Mouse (Mus musculus): Measurements from ENCODE around the gene Hmgcs2. TPM values are rescaled to one million over a fixed set of nuclear protein-coding genes. Genes with fewer than 3 reads are reported as not detected.
"Not testable (repeated sequence)": the region's sequence is repeated elsewhere in the genome, so short reads cannot be mapped to it uniquely, and the experiment has no call there.

Gene Hmgcs2
- polyA plus RNA-seq, 1 experiment from 2014 or later = 5.7 TPM

DNA sequence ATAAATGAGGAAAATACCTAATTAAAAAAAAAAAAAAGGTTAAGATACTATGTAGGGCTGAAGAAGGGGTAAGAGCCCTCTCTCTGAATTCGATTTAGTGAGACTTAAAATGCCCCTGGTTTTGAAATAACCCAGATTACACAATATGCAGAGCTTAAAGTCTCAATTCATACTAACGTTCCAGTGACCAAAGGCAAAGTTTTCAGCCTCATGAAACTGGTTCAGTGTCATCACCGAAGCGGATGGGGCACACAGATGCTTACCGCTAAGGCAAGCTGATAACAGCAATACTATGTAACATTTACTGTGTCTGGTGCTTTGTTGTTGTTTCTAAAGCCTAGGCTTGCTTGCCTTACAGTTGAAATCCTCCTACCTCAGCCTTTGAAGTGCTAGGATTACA lies 42.0 kb downstream of the Hmgcs2 start:
- Histone ChIP-seq H3K27ac (ENCODE audit: low read length) (no peak overlapping the region), H3K27me3 (ENCODE audit: control insufficient read depth, insufficient read depth, low read depth, low read length) (no peaks in the 10 kb centered on the region), H3K4me3 (ENCODE audit: low read length) (no peak overlapping the region), H3K36me3 (ENCODE audit: control insufficient read depth, insufficient read depth, low read length) (peaks cover 3% of the 10 kb centered on the region; the same call in 1 of the 2 replicates), H3K4me2 (ENCODE audit: low read depth, low read length) (no peak overlapping the region), H3K9me3 (ENCODE audit: control insufficient read depth, low read length) (no peaks in the 10 kb centered on the region), H3K4me1 (replicated peaks; ENCODE audit: control insufficient read depth, insufficient read depth, low read length) (peaks cover 6% of the 10 kb centered on the region), H3K9ac (ENCODE audit: low read length) (no peak overlapping the region)
- 90% methylated on average over 5 of the region's 5 CpGs for WGBS
- ATAC-seq (ENCODE audit: low read depth) = no peak

DNA sequence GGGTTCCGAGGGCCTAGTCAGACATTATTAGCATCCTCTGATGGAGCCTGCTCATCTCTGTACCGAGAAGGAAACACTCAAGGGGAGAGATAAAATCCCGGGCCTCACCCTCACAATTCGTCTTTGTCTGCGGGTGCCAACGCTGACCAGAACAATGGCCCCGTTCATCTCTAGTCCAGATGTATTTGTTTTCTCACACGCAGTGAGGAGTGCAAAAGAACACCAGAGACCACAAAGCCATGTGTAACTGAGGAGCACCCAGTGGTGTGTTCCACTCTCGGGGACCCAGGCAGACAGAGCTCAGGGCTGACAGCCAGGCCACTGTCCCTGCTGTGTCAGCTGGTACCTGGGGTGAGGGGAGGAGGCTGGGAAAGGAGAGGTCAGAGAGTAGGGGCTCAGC lies 44.0 kb downstream of the Hmgcs2 start:
- Histone ChIP-seq H3K4me1 (replicated peaks; ENCODE audit: control insufficient read depth, insufficient read depth, low read length) (no peaks in the 10 kb centered on the region; the same call in 1 of the 2 replicates), H3K36me3 (ENCODE audit: control insufficient read depth, insufficient read depth, low read length) (peaks cover 6% of the 10 kb centered on the region; the same call in 1 of the 2 replicates), H3K9me3 (ENCODE audit: control insufficient read depth, low read length) (no peaks in the 10 kb centered on the region), H3K4me2 (ENCODE audit: low read depth, low read length) (no peak overlapping the region), H3K9ac (ENCODE audit: low read length) (no peak overlapping the region), H3K4me3 (ENCODE audit: low read length) (no peak overlapping the region), H3K27me3 (ENCODE audit: control insufficient read depth, insufficient read depth, low read depth, low read length) (no peaks in the 10 kb centered on the region), H3K27ac (ENCODE audit: low read length) (no peak overlapping the region)
- no peak for ATAC-seq (ENCODE audit: low read depth)
- 45% methylated on average over 9 of the region's 9 CpGs for WGBS

DNA sequence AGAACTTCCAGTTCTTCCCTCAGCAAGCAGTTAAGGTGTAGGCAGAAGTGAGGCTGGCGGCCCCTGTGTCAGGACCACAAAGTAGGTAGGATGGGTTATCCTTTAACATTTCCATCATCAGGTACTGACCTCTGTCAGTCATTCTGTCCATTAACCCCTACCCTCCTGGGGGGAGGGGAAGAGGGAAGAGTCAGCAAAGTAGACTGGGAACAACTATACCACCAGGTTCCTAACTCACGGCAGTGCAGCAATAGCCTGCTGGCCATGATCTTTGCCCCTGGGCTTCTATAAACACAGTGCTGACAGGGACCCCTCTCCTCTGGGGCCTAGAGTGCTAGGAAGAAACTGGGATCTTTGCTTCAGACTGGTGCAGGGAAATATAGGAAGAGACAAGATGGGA lies 53.8 kb downstream of the Hmgcs2 start:
- H3K9me3 ChIP-seq (ENCODE audit: control insufficient read depth, low read length) = no peaks in the 10 kb centered on the region

DNA sequence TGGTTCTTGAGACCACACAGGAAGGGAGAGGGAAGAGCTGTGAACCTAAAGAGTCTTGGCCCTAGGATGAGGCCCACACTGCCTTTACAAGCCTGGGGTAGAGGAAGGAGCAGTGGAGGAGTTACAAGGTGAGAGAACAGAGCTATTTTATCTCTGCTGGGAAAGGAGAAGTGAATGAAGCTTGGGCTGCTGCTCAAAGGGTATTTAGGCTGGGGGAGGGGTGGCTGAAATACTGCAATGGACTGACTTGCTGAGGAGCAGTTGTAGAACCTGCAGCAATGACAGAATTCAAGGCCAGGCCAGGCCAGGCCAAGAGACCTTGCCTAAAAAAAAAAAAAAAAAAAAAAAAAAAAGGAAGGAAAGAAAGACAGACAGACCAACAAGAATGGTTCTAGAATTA lies 55.1 kb downstream of the Hmgcs2 start:
- H3K4me1 ChIP-seq (replicated peaks; ENCODE audit: control insufficient read depth, insufficient read depth, low read length) = peaks cover 16% of the 10 kb centered on the region; the same call in 1 of the 2 replicates
- no peak overlapping the region for H3K4me3 ChIP-seq (ENCODE audit: low read length)
- no peaks in the 10 kb centered on the region for H3K27me3 ChIP-seq (ENCODE audit: control insufficient read depth, insufficient read depth, low read depth, low read length)
- no peak for ATAC-seq (ENCODE audit: low read depth)
- H3K36me3 ChIP-seq (ENCODE audit: control insufficient read depth, insufficient read depth, low read length) = peaks cover 7% of the 10 kb centered on the region; the same call in 1 of the 2 replicates
- no peaks in the 10 kb centered on the region for H3K9me3 ChIP-seq (ENCODE audit: control insufficient read depth, low read length)
- H3K9ac ChIP-seq (ENCODE audit: low read length) = no peak overlapping the region
- no peak overlapping the region for H3K27ac ChIP-seq (ENCODE audit: low read length)
- H3K4me2 ChIP-seq (ENCODE audit: low read depth, low read length) = no peak overlapping the region

More for the DNA sequence above, 53.8 kb downstream of the Hmgcs2 start:
- Histone ChIP-seq H3K4me1 (replicated peaks; ENCODE audit: control insufficient read depth, insufficient read depth, low read length) (peaks cover 14% of the 10 kb centered on the region; the same call in 1 of the 2 replicates), H3K27ac (ENCODE audit: low read length) (no peak overlapping the region), H3K4me2 (ENCODE audit: low read depth, low read length) (no peak overlapping the region), H3K36me3 (ENCODE audit: control insufficient read depth, insufficient read depth, low read length) (peaks cover 7% of the 10 kb centered on the region; the same call in 1 of the 2 replicates), H3K4me3 (ENCODE audit: low read length) (no peak overlapping the region), H3K27me3 (ENCODE audit: control insufficient read depth, insufficient read depth, low read depth, low read length) (no peaks in the 10 kb centered on the region), H3K9ac (ENCODE audit: low read length) (no peak overlapping the region)
- ATAC-seq (ENCODE audit: low read depth) = no peak
- 80% methylated on average over 2 of the region's 2 CpGs for WGBS

DNA sequence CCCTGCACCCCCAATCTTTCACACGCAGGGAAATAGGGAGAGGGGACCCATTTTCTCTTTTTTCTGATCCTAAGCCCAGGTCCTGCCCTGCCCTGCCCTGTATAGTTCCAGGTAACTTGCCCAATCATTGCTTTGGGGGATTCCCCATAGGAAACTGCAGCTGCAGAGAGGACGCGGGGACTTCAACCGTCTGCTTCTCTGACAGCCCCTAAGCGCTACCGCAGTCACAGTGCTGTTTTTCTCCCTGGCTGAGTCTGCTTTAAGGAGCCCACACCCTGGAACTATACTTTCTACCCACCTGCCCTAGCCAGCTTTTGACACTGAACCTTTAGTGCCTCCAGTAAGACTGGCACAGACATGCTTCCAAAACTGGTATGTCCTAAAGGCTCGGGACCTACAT lies 55.7 kb downstream of the Hmgcs2 start:
- Histone ChIP-seq H3K9ac (ENCODE audit: low read length) (no peak overlapping the region), H3K4me1 (replicated peaks; ENCODE audit: control insufficient read depth, insufficient read depth, low read length) (peaks cover 16% of the 10 kb centered on the region; the same call in 1 of the 2 replicates), H3K27ac (ENCODE audit: low read length) (no peak overlapping the region), H3K4me3 (ENCODE audit: low read length) (no peak overlapping the region), H3K27me3 (ENCODE audit: control insufficient read depth, insufficient read depth, low read depth, low read length) (no peaks in the 10 kb centered on the region), H3K9me3 (ENCODE audit: control insufficient read depth, low read length) (no peaks in the 10 kb centered on the region), H3K36me3 (ENCODE audit: control insufficient read depth, insufficient read depth, low read length) (peaks cover 7% of the 10 kb centered on the region; the same call in 1 of the 2 replicates), H3K4me2 (ENCODE audit: low read depth, low read length) (no peak overlapping the region)
- WGBS = 78% methylated on average over 7 of the region's 7 CpGs
- ATAC-seq (ENCODE audit: low read depth) = no peak

GRCm38 (mm10) chr3:98336661-98337654 lies 56.7 kb downstream of the Hmgcs2 start:
- no peak overlapping the region for H3K9ac ChIP-seq (ENCODE audit: low read length)
- H3K4me3 ChIP-seq (ENCODE audit: low read length) = no peak overlapping the region
- H3K36me3 ChIP-seq (ENCODE audit: control insufficient read depth, insufficient read depth, low read length) = peaks cover 7% of the 10 kb centered on the region; the same call in 1 of the 2 replicates
- no peaks in the 10 kb centered on the region for H3K9me3 ChIP-seq (ENCODE audit: control insufficient read depth, low read length)
- no peak overlapping the region for H3K4me2 ChIP-seq (ENCODE audit: low read depth, low read length)
- WGBS = 73% methylated on average over 22 of the region's 22 CpGs
- no peak for ATAC-seq (ENCODE audit: low read depth)
- no peak overlapping the region for H3K27ac ChIP-seq (ENCODE audit: low read length)
- peaks cover 16% of the 10 kb centered on the region; the same call in 1 of the 2 replicates for H3K4me1 ChIP-seq (replicated peaks; ENCODE audit: control insufficient read depth, insufficient read depth, low read length)
- H3K27me3 ChIP-seq (ENCODE audit: control insufficient read depth, insufficient read depth, low read depth, low read length) = no peaks in the 10 kb centered on the region

- 4% methylated on average over 15 of the region's 15 CpGs for WGBS
- ATAC-seq (ENCODE audit: low read depth) = peak; percentile 68
- H3K4me1 ChIP-seq (replicated peaks; ENCODE audit: control insufficient read depth, insufficient read depth, low read length) = peaks cover 16% of the 10 kb centered on the region; the same call in 1 of the 2 replicates
- no peaks in the 10 kb centered on the region for H3K27me3 ChIP-seq (ENCODE audit: control insufficient read depth, insufficient read depth, low read depth, low read length)
- H3K9me3 ChIP-seq (ENCODE audit: control insufficient read depth, low read length) = no peaks in the 10 kb centered on the region
- peak overlapping the region; percentile 77 for H3K27ac ChIP-seq (ENCODE audit: low read length)
- H3K9ac ChIP-seq (ENCODE audit: low read length) = peak overlapping the region; percentile 76
- H3K4me3 ChIP-seq (ENCODE audit: low read length) = peak overlapping the region; percentile 69
- no peaks in the 10 kb centered on the region for H3K36me3 ChIP-seq (ENCODE audit: control insufficient read depth, insufficient read depth, low read length)
- H3K4me2 ChIP-seq (ENCODE audit: low read depth, low read length) = peak overlapping the region; percentile 91
Observed at GRCm38 (mm10) chr3:98338584-98339041, 58.4 kb downstream of the Hmgcs2 start.

DNA sequence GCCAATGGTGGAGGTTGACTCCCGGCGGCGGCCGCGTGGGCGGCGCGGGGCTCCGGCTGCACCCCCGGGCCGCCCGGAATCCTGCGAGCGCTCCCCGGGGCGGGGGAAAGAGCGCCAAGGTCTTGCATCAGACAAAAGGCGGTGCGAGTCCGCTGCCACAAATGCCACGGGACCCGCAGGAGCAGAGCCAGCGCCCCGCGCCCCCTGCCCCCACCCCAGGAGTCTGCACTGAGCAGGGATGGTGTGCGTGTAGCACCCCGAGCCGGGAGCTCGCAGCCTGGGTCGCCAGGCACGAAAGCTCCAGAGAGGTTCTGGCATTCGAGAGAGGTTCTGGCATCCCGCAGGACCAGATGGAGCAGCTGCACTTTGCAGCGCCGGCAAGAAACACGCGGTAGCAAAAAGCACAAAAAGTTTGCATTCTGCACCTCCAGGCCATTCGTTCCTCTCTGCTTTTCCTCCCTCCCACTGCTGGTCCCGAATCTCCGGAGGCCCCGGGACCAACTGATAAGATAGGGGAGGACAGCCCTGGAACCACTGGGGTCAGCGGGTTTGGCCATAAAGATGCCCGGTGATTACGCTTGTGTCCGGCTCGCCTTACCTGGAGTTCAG lies 59.0 kb downstream of the Hmgcs2 start:
- Histone ChIP-seq H3K36me3 (ENCODE audit: control insufficient read depth, insufficient read depth, low read length) (no peaks in the 10 kb centered on the region), H3K4me2 (ENCODE audit: low read depth, low read length) (peak overlapping the region; percentile 91), H3K4me1 (replicated peaks; ENCODE audit: control insufficient read depth, insufficient read depth, low read length) (peaks cover 16% of the 10 kb centered on the region; the same call in 1 of the 2 replicates), H3K27me3 (ENCODE audit: control insufficient read depth, insufficient read depth, low read depth, low read length) (no peaks in the 10 kb centered on the region), H3K27ac (ENCODE audit: low read length) (peak overlapping the region; percentile 77), H3K9me3 (ENCODE audit: control insufficient read depth, low read length) (no peaks in the 10 kb centered on the region), H3K4me3 (ENCODE audit: low read length) (peak overlapping the region; percentile 69), H3K9ac (ENCODE audit: low read length) (peak overlapping the region; percentile 76)
- peak; percentile 64 for ATAC-seq (ENCODE audit: low read depth)
- under 1% methylated on average over 46 of the region's 46 CpGs for WGBS

- H3K9ac ChIP-seq (ENCODE audit: low read length) = peak within 1 kb of the TSS; percentile 76
- H3K27me3 ChIP-seq (ENCODE audit: control insufficient read depth, insufficient read depth, low read depth, low read length); H3K9me3 ChIP-seq (ENCODE audit: control insufficient read depth, low read length); H3K36me3 ChIP-seq (ENCODE audit: control insufficient read depth, insufficient read depth, low read length): not testable (repeated sequence)
- H3K4me1 ChIP-seq (replicated peaks; ENCODE audit: control insufficient read depth, insufficient read depth, low read length) = peaks cover 16% of the 10 kb centered on the region; the same call in 1 of the 2 replicates
- peak within 1 kb of the TSS; percentile 69 for H3K4me3 ChIP-seq (ENCODE audit: low read length)
- 0% methylated on average over 7 of the region's 10 CpGs for WGBS
- peak within 1 kb of the TSS; percentile 77 for H3K27ac ChIP-seq (ENCODE audit: low read length)
- ATAC-seq (ENCODE audit: low read depth) = peak; percentile 84
- H3K4me2 ChIP-seq (ENCODE audit: low read depth, low read length) = peak within 1 kb of the TSS; percentile 91
Observed at GRCm38 (mm10) chr3:98339706-98340109, 59.5 kb downstream of the Hmgcs2 start, which contains the start of gene Phgdh. Phgdh (minus strand) TSS chr3:98339990.
